Mouse (Mus musculus) cortical plate, adult 2 months (tissue): ENCODE measurements around the gene Lrriq3.

Experiments
- CTCF ChIP-seq: fragments of 200-500 bp; IDR thresholded peaks from 2 replicates; pipeline ENCODE4 v1.5.1; 2011; ENCODE audit warnings: mild to moderate bottlenecking, control low read depth, low read length; ENCODE audit not compliant: insufficient read depth; ENCODE audit errors: extremely low read depth
- POLR2A ChIP-seq: fragments of 200-500 bp; IDR thresholded peaks from 2 replicates; pipeline ENCODE4 v1.6.1; 2011; ENCODE audit warnings: mild to moderate bottlenecking, low read length, control low read depth; ENCODE audit not compliant: insufficient read depth; ENCODE audit errors: extremely low read depth

DNA sequence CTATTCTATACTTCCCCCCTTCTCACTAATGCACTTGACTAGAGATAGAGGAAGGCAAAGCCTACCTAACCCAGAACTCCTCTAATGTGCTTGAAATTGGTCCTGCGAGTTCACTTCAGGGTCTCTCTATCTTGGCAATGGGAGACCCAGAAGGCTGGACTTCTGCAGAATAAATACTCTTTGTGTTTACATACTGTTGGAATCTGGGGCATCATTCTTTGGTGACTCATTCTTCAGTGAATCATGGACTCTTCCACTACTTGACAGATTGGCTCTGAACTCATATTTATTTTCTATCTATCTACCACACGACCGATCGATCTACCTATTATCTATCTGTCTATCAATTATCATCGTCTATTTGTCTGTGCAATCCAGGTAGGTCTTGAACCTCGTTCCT is 1.2 kb upstream of the Lrriq3 start:
- TF ChIP-seq CTCF (no peak), POLR2A (no peak)
